Mouse (Mus musculus) olfactory bulb, adult 2 months (tissue): ENCODE data around the gene U2surp.

Experiments
- CTCF ChIP-seq: fragments of 200-500 bp; IDR thresholded peaks from 2 replicates; pipeline ENCODE4 v1.5.1; 2012; ENCODE audit warnings: low read depth, mild to moderate bottlenecking, low read length, moderate library complexity; ENCODE audit not compliant: insufficient read depth
- POLR2A ChIP-seq: fragments of 200-500 bp; IDR thresholded peaks from 2 replicates; pipeline ENCODE4 v1.6.1; 2012; ENCODE audit warnings: mild to moderate bottlenecking, low read depth, low read length, moderate library complexity; ENCODE audit not compliant: insufficient read depth

- no peak for TF ChIP-seq POLR2A
- TF ChIP-seq CTCF = no peak
These were observed 73.9 kb downstream of the U2surp start for GRCm38 (mm10) chr9:95437883-95438282.
